Mouse (Mus musculus): ENCODE results near the gene Zfp428.

DNA sequence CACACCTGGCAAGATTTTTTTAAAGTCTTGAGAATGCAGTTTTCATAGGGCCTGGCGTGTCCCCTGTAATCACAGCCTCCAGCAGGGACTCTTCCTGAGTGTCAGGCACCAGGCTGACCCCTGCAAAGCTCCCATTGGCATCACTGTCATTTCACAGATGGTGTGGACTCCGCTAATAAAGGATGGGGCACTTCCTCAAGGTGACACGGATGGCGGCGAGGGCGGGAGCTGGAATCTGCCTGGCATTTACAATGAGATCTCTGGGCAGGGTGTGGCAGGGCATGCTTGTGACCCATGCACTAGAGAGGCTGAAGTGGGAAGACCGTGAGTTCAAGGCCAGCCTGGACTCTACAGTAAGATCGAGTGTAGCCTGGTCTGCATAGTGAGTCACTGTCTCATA is 18.5 kb upstream of the Zfp428 start:
- TF ChIP-seq CTCF (IDR thresholded peaks at IDR 0.05; ENCODE audit: low read depth, low read length) (no peak), GATA1 (IDR thresholded peaks at IDR 0.05; ENCODE audit: borderline replicate concordance, low read length) (no peak)
